Mouse (Mus musculus) inflammation-experienced regulatory T-cells, adult 6 months (primary cell): Measurements from ENCODE around the gene Pigyl. TPM values are rescaled to one million over a fixed set of nuclear protein-coding genes. Genes with fewer than 3 reads are reported as not detected.
A peak's percentile ranks its signal among the peaks of the same experiment; 100 is the strongest.
"Not testable (repeated sequence)": the region's sequence is repeated elsewhere in the genome, so short reads cannot be mapped to it uniquely, and the experiment has no call there.

Source experiments
- ATAC-seq: one replicate; pipeline ENCODE4 v1.8.0; 2017
- polyA plus RNA-seq, 3 experiments: library from polyadenylated mRNA; unstranded; fragments of 100-300 nt; shearing (Covaris generic); gene quantifications; one replicate each; pipeline ENCODE4 v1.2.1; 2017

Gene Pigyl
- polyA plus RNA-seq, 3 experiments from 2014 or later, result 40.1 to 46.8 (median 43.2) TPM

DNA sequence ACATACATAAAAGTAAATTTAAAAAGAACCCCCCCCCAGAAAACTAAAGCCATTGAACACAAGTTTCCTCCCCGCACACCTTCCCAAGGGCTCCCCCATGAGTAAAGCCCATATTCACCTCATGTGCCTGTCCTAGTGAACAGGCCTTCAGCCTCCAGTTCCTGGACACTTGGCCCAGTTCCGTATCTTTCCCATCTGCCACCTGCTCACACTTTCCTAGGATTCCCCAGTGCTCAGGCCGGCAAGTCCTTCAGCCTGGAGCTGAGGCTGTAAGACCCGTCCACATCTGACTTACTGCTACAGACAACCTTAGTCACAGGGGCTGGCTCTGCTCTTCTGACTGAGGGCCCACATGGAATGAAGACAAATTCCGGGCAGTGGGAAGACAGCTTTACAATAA, 16.9 kb upstream of the Pigyl start:
- no peak for ATAC-seq

GRCm38 (mm10) chr9:22143108-22144037, 13.3 kb upstream of the Pigyl start:
- peak; percentile 86 for ATAC-seq

GRCm38 (mm10) chr9:22144304-22144965, 12.2 kb upstream of the Pigyl start:
- ATAC-seq, result no peak

DNA sequence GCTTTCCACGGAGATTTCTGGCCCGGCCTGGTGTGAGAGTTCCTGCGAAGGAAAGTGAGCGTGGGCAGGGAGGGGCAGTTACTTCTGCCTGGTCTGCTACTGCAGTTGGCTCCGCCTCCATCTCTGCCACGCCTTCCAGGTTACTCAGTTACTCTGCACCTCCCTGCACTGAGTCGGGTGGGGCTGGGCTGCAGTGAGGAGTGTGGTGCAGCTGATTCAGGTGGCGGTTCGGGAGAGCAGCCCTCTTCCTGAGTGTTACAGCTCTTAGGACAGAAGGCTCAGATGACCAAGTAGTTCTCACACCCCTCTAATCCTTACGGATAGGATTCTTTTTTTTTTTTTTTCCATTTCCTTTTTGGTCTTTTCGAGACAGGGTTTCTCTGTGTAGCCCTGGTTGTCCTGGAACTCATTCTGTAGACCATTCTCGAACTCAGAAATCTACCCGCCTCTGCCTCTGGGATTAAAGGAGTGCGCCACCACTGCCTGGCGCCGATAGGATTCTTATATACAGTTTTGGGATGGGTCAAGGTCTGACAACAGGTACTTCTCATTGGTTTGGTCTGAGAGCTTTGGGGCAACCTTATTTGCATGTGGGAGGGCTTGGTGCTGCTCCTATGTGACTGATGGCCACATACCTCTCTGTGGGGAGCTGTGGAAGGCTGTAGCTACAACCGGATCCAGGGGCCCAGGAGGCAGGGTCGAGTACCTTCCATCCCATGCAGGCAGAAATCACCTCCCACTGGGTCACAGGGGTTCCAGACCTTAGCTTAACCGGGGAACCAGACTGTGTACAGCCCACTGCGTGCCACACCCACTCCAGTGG, 7.0 kb upstream of the Pigyl start:
- ATAC-seq, result no peak

DNA sequence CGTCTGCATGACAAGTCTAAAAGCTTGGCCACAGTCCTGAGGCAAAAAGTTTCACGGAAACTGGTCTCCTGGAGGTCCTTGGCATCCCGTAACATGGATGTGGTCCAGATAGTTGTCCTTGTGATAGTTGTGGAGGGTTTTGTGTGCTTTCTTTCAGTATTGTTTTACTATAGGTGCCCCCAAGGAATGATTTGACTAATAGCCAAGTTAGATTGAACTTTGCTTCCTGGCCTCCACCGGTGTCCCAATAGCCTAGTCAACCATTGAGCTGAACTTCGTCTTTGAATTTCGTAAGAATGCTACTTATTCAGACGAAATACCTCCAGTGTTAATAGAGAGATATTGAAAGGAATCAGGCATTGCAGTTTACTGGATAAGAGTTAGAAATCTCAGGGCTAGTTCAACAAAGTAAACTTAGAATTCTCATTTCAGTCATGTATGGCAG, 6.4 kb upstream of the Pigyl start:
- ATAC-seq, result not testable (repeated sequence)

- no peak for ATAC-seq
Observed at GRCm38 (mm10) chr9:22150946-22151345, 5.7 kb upstream of the Pigyl start.

- no peak for ATAC-seq
Observed at GRCm38 (mm10) chr9:22153810-22154209, 2.8 kb upstream of the Pigyl start.

DNA sequence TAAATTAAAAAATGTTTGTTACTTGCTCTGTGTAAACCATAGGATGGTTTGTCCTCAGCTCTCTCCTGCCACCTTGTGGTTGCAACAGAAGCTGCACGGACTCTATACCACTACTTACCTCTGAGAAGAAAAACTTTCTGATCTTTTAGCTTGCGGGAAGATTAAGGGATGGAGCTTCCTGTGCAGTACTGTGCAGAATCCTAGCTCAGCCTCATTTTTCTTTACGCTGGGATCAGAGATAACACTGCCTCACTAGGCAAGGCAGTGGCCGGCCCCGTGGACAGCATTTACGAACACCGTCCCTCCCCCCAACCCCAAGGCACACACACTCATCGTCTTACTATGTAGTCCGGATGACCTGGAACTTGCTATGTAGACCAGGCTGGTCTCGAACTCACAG, 1.0 kb upstream of the Pigyl start:
- peak; percentile 58 for ATAC-seq

GRCm38 (mm10) chr9:22157516-22158265, 1.0 kb downstream of the Pigyl start:
- ATAC-seq, result no peak

DNA sequence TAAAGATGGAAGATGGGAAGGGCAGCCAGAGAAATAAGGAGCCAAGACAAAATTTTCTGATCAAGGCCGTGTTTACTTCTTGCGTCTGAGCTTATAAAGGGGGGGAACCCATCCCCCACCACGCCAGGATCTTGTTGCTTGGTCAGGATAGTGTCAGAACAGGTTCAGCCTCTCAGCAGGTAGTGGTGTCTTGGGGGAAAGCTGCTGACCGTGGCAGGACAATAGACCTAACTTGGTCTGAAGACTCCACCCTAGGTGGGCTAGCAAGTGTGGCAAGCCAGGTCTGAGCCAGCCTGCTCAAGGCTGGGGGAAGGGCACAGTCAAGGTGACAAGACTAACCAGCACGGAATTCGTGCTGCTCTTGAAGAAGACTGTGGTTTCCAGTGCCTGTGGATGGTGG, 4.7 kb downstream of the Pigyl start:
- no peak for ATAC-seq

- ATAC-seq, result no peak
Observed at GRCm38 (mm10) chr9:22162305-22162704, 5.7 kb downstream of the Pigyl start.

GRCm38 (mm10) chr9:22162912-22163311, 6.3 kb downstream of the Pigyl start:
- no peak for ATAC-seq

DNA sequence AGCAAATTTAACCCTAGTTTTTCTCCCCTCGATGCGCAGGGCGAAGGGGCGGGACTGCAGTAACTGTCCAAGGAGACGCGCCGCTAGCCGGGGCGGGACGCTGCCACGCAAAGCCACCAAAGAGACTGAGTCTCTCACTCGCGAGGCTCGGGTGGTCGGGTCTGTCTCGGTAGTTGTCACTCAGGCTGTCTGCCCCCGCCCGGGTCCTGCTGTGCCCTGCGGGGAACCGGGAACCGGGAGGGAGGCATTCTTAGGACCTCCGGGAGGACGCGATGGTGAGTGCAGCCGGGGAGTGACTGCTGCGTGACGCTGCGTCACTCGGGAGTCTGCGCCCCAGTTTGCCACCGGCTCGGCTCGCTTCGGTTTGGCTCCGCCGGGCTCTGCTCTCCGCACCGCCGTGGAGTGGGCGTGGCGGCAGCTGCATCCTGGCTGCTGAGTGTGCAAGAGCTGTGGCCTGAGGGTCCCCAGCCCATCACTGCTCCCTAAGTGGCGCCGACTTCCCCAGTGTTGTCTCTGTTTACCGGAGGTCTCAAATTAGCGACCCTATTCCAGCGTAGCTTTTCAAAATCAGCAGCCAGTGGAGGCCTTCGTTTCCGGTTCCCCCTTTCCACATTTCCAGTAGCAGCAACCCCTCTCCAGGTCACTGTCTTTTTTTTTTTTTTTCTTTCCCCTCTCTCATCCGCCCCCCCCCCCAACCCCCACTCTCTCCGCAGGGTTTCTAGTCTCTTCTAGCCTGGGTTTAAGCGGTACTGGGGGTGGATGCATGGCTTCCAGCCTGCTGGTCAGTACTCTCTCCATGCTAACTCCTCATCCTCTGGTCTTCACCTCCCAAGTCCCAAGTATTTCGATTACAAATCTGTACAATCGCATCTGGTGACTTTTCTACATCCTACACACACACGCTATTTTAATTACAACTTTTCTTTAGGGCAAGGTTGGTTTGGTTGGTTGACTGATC, 8.3 kb downstream of the Pigyl start:
- peak; percentile 82 for ATAC-seq

DNA sequence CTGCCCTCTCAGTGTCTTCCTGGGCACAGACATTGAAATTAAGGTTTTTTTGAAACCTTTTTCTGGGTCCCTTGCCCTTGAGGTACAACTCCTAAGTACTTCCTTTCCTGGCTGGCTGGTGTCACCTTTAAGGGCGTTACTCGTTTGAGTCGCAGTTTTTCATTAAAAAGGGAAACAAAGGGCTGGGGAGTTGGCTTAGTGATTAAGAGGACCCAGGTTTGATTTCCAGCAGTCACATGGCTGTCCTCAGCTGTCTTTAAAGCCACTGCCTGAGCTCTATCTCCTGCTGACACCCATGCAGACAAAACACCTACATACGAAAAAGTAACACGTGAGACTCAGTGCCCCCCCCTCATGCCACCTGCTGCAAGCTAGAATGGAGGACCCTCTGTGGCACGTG, 9.3 kb downstream of the Pigyl start:
- no peak for ATAC-seq

DNA sequence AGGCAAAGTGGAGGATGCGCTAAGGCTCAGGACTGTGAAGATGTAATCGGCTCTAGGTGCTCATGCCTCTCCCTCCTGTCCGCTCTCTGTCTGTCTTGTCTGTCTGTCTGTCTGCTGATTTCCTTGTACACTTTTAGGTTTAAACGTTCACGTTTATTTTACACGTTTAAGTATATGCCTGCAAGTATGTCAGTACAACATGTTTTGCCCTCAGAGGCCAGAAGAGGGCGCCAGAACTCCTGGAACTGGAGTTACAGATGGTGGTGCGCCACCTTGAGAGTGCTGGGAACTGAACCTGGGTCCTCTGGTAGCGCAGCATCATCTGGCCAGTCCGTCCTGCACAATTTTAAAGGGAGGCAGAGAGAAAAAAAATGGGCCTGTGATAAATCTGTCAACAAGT, 10.0 kb downstream of the Pigyl start:
- ATAC-seq, result no peak

- no peak for ATAC-seq
Observed at GRCm38 (mm10) chr9:22167751-22168150, 11.1 kb downstream of the Pigyl start.

DNA sequence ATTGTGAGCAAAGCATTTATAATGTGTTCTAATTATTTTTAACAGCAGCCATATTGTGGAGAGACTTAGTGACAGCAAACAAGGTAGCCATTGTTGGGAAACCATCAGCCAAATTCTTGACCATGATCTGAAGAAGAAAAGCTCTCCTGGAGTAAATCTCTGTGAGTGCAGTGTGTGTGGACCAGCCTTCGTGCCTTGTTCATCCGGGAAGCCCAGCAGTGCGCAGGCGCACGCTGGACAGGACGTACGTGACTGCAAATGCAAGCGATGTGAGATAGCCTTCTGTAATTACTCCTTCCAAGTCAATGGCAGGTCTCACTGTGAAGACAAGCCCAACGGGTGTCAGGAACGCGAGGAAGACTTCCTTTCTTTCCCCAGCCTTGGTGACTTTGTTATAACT, 12.7 kb downstream of the Pigyl start:
- ATAC-seq, result no peak

DNA sequence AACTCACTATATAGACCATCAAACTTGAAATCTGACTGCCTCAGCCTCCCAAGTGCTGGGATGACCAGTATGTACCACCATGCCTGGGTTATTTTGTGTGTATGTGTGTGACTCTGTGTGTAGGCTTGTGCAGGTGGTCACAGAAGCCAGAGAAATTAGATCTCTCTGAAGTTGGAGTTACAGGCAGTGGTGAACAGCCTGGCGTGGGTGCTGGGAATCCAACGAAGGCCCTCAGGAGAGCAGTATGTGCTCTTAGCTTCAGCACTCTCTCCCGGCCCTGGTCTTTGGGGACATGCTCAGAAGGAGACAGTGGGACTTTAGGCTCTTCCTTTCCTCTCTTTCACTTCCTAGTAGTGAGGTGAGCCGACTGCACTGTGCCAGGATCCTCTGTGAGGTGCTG, 15.7 kb downstream of the Pigyl start:
- no peak for ATAC-seq

GRCm38 (mm10) chr9:22188025-22188611, 31.5 kb downstream of the Pigyl start, which contains the start of gene Zfp872:
TSS of gene Zfp872 (plus strand) at chr9:22188090.
- no peak for ATAC-seq

DNA sequence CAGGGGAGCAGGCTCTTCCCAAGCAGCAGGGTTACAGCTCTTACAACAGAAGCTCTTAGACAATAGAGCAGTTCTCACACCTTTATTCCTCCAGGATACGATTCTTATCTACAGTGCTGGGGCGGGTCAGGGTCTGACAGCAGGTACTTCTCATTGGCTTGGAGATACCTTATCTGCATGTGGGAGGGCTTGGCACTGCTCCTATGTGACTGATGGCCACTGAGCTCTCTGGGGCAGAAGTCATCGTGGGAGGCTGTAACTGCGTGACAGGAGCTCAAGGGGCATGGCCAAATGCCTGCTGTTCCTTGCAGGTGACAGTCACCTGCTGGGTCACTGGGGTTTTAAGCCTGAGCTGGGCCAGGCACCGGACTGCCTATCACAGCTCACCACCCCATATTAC, 39.8 kb downstream of the Pigyl start:
- no peak for ATAC-seq
